Mouse (Mus musculus): ENCODE data around the gene Gas7. TPM values are rescaled to one million over a fixed set of nuclear protein-coding genes. Genes with fewer than 3 reads are reported as not detected.

The Gas7 gene
- polyA plus RNA-seq, 1 experiment: 2.1 TPM

DNA sequence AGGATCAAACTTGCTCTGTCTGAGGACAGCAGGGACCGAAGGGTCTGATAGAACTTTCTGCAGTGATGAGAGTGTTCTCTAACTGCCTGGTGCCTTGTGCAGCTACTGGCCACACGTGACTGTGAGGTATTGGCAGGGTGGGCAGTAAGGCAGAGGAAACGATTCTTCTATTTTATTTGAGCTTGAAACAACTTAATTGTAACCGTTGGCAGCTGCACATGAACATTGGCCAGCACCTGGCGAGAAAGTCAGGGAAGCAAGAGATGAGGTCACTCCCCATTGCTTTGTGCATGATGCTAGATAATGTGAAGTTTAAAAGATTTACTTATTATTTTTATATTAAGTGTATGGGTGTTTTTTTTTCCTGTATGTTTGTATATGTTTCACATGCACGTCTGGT lies 77.9 kb downstream of the Gas7 start:
- Histone ChIP-seq H3K4me3 (ENCODE audit: low read depth, low read length) (no peak overlapping the region), H3K27ac (ENCODE audit: insufficient read depth, low read depth, low read length) (no peak overlapping the region), H3K4me1 (ENCODE audit: control insufficient read depth, insufficient read depth, insufficient read length, low read length) (no peaks in the 10 kb centered on the region), H3K36me3 (ENCODE audit: control insufficient read depth, insufficient read depth, low read length) (no peaks in the 10 kb centered on the region), H3K27me3 (ENCODE audit: control insufficient read depth, insufficient read depth, low read length) (no peaks in the 10 kb centered on the region)
- TF ChIP-seq CTCF (IDR thresholded peaks at IDR 0.05; ENCODE audit: extremely low read depth, insufficient read length, insufficient replicate concordance, low read depth, low read length) (no peak), POLR2A (IDR thresholded peaks at IDR 0.05; ENCODE audit: low read depth, low read length) (no peak)
- 52% methylated on average over 6 of the region's 6 CpGs for WGBS

GRCm38 (mm10) chr11:67535703-67536102 lies 80.5 kb downstream of the Gas7 start:
- Histone ChIP-seq H3K36me3 (ENCODE audit: control insufficient read depth, insufficient read depth, low read length) (no peaks in the 10 kb centered on the region), H3K27ac (ENCODE audit: insufficient read depth, low read depth, low read length) (no peak overlapping the region), H3K4me3 (ENCODE audit: low read depth, low read length) (no peak overlapping the region), H3K4me1 (ENCODE audit: control insufficient read depth, insufficient read depth, insufficient read length, low read length) (peaks cover 3% of the 10 kb centered on the region; the same call in 1 of the 2 replicates), H3K27me3 (ENCODE audit: control insufficient read depth, insufficient read depth, low read length) (no peaks in the 10 kb centered on the region)
- TF ChIP-seq POLR2A (IDR thresholded peaks at IDR 0.05; ENCODE audit: low read depth, low read length) (no peak), CTCF (IDR thresholded peaks at IDR 0.05; ENCODE audit: extremely low read depth, insufficient read length, insufficient replicate concordance, low read depth, low read length) (no peak)
- 77% methylated on average over 1 of the region's 1 CpGs for WGBS

DNA sequence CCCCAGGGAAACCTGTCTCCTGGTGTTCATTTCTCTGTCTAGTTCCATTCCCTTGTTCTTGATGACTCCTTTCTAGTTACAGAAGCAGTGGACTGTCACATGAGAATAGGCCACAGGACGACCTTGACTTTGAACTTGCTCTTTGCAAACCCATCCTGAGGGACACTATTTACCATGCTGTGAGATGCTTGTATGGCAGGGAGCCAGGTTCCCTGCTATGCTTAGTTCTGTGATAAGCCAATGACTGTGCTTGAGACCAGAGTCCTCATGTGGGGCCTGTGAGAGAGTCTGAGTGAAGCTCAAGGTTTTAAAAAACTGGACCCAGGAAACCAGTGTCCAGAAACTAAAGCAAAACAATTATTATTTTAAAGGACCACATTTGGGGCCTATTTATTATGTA lies 81.2 kb downstream of the Gas7 start:
- peaks cover 3% of the 10 kb centered on the region; the same call in 1 of the 2 replicates for H3K4me1 ChIP-seq (ENCODE audit: control insufficient read depth, insufficient read depth, insufficient read length, low read length)
- WGBS: 65% methylated on average over 1 of the region's 1 CpGs
- H3K36me3 ChIP-seq (ENCODE audit: control insufficient read depth, insufficient read depth, low read length): no peaks in the 10 kb centered on the region
- H3K4me3 ChIP-seq (ENCODE audit: low read depth, low read length): no peak overlapping the region
- H3K27me3 ChIP-seq (ENCODE audit: control insufficient read depth, insufficient read depth, low read length): no peaks in the 10 kb centered on the region
- no peak overlapping the region for H3K27ac ChIP-seq (ENCODE audit: insufficient read depth, low read depth, low read length)
- TF ChIP-seq CTCF (IDR thresholded peaks at IDR 0.05; ENCODE audit: extremely low read depth, insufficient read length, insufficient replicate concordance, low read depth, low read length) (no peak), POLR2A (IDR thresholded peaks at IDR 0.05; ENCODE audit: low read depth, low read length) (no peak)

DNA sequence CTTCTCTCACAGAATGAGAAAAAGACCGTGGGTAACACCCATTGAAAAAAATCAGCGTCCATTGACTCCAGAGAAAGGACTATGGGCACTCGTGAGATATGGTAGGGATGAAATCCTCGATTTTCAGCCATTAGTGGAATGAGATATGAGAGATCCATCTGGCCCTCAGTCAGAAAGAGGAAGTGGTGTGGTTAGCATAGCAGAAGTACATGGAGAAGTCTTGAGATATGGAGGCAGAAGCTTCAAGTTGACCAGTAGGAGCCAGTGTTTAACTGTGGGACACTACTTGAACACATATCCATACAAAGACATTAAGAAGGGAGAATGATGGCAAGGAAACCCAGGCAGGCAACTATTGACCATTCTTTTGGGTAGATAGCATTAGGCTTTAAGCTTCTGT lies 82.1 kb downstream of the Gas7 start:
- 84% methylated on average over 4 of the region's 4 CpGs for WGBS
- no peak for TF ChIP-seq POLR2A (IDR thresholded peaks at IDR 0.05; ENCODE audit: low read depth, low read length)
- TF ChIP-seq CTCF (IDR thresholded peaks at IDR 0.05; ENCODE audit: extremely low read depth, insufficient read length, insufficient replicate concordance, low read depth, low read length): no peak
- Histone ChIP-seq H3K4me3 (ENCODE audit: low read depth, low read length) (no peak overlapping the region), H3K27ac (ENCODE audit: insufficient read depth, low read depth, low read length) (no peak overlapping the region), H3K27me3 (ENCODE audit: control insufficient read depth, insufficient read depth, low read length) (no peaks in the 10 kb centered on the region), H3K4me1 (ENCODE audit: control insufficient read depth, insufficient read depth, insufficient read length, low read length) (peaks cover 3% of the 10 kb centered on the region; the same call in 1 of the 2 replicates), H3K36me3 (ENCODE audit: control insufficient read depth, insufficient read depth, low read length) (no peaks in the 10 kb centered on the region)

GRCm38 (mm10) chr11:67538557-67538956 lies 83.3 kb downstream of the Gas7 start:
- Histone ChIP-seq H3K36me3 (ENCODE audit: control insufficient read depth, insufficient read depth, low read length) (no peaks in the 10 kb centered on the region), H3K27ac (ENCODE audit: insufficient read depth, low read depth, low read length) (no peak overlapping the region), H3K27me3 (ENCODE audit: control insufficient read depth, insufficient read depth, low read length) (no peaks in the 10 kb centered on the region), H3K4me1 (ENCODE audit: control insufficient read depth, insufficient read depth, insufficient read length, low read length) (peaks cover 3% of the 10 kb centered on the region; the same call in 1 of the 2 replicates), H3K4me3 (ENCODE audit: low read depth, low read length) (no peak overlapping the region)
- WGBS: 51% methylated on average over 6 of the region's 6 CpGs
- TF ChIP-seq POLR2A (IDR thresholded peaks at IDR 0.05; ENCODE audit: low read depth, low read length) (no peak), CTCF (IDR thresholded peaks at IDR 0.05; ENCODE audit: extremely low read depth, insufficient read length, insufficient replicate concordance, low read depth, low read length) (no peak)

DNA sequence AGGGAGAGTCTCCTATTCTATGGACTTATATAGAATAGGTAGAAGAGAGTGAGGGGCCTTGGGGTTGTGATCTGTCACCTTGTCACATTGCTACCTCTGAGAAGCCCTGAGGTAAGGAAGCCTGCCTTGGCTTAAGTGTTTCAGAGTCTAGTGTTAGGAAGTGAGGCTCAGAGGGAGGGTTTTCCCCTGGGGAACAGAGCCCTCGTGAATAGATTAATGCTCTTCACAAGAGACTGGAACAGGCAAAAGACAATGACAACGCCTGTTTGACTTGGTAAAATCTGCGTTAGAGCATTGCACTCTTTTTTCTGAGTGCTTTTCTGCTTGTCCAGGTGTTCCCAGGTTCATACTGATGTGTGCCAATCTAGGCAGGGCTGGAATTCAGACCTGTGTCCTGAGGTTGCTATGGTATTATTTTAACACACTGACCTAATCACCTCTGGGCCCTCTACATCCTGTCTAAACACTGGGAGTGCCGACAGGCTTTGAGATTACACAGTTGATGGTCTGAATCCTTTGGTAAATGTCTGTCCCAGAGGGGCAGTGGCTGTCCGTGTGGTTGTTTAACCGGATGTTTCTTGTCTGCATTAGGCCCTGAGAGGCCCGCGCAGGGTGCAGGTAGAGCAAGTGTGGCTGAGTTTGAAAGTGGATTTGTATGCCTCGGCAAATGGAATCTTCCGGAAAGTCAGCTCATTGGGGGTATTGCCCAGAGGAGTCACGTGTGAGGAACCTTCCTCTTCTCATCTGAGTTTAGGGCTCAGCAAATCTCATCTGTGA lies 89.6 kb downstream of the Gas7 start:
- 37% methylated on average over 11 of the region's 11 CpGs for WGBS
- TF ChIP-seq CTCF (IDR thresholded peaks at IDR 0.05; ENCODE audit: extremely low read depth, insufficient read length, insufficient replicate concordance, low read depth, low read length) (no peak), POLR2A (IDR thresholded peaks at IDR 0.05; ENCODE audit: low read depth, low read length) (no peak)

DNA sequence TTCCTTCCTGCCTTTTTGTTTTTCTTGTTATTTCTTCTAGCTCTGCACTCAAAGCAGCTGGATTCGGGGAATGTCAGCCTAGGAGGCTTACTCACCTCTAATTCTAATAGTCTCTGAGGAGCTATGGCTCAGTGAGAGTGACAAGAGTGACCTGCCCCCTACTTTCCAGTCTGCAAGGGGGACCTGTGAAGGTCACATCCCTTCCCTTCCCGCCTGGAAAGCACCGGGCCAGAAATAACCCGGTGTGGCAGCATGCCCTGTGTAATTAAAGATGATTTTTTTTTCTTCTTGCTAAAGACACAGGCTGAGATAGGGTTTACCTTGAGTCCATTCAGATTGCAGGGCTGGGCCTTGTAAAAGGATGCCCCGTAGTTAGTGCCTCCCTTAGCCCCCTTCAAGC lies 91.3 kb downstream of the Gas7 start:
- Histone ChIP-seq H3K4me1 (ENCODE audit: control insufficient read depth, insufficient read depth, insufficient read length, low read length) (peaks cover 3% of the 10 kb centered on the region; the same call in 1 of the 2 replicates), H3K27me3 (ENCODE audit: control insufficient read depth, insufficient read depth, low read length) (no peaks in the 10 kb centered on the region), H3K27ac (ENCODE audit: insufficient read depth, low read depth, low read length) (no peak overlapping the region), H3K36me3 (ENCODE audit: control insufficient read depth, insufficient read depth, low read length) (no peaks in the 10 kb centered on the region), H3K4me3 (ENCODE audit: low read depth, low read length) (no peak overlapping the region)
- WGBS: 45% methylated on average over 5 of the region's 5 CpGs
- no peak for TF ChIP-seq CTCF (IDR thresholded peaks at IDR 0.05; ENCODE audit: extremely low read depth, insufficient read length, insufficient replicate concordance, low read depth, low read length)
- TF ChIP-seq POLR2A (IDR thresholded peaks at IDR 0.05; ENCODE audit: low read depth, low read length): no peak

More for the DNA sequence above, 89.6 kb downstream of the Gas7 start:
- no peaks in the 10 kb centered on the region for H3K36me3 ChIP-seq (ENCODE audit: control insufficient read depth, insufficient read depth, low read length)
- H3K4me1 ChIP-seq (ENCODE audit: control insufficient read depth, insufficient read depth, insufficient read length, low read length): peaks cover 3% of the 10 kb centered on the region; the same call in 1 of the 2 replicates
- H3K27ac ChIP-seq (ENCODE audit: insufficient read depth, low read depth, low read length): 0 out of 2 replicates have a peak overlapping the region, but pooled peaks have one; percentile 22
- H3K4me3 ChIP-seq (ENCODE audit: low read depth, low read length): no peak overlapping the region
- no peaks in the 10 kb centered on the region for H3K27me3 ChIP-seq (ENCODE audit: control insufficient read depth, insufficient read depth, low read length)
